Mouse (Mus musculus): ENCODE data around the gene Wfdc16. TPM values are rescaled to one million over a fixed set of nuclear protein-coding genes. Genes with fewer than 3 reads are reported as not detected.
A peak's percentile ranks its signal among the peaks of the same experiment; 100 is the strongest.

The Wfdc16 gene
- polyA plus RNA-seq (2014; fragmentation: Nextera tagmentation; extraction: Ambion mirVana): not detected in 2 replicates

GRCm38 (mm10) chr2:164638696-164639095 lies at the start of gene Wfdc16:
TSS of gene Wfdc16 (minus strand) at chr2:164638796.
- H3K27ac ChIP-seq (replicated peaks; ENCODE audit: low read depth, low read length): no peak within 1 kb of the TSS
- no peak within 1 kb of the TSS for H3K9ac ChIP-seq (ENCODE audit: low read length)
- H3K36me3 ChIP-seq (ENCODE audit: control insufficient read depth, insufficient read depth, low read length): no peaks in the 10 kb centered on the region
- no peaks in the 10 kb centered on the region for H3K4me1 ChIP-seq (ENCODE audit: control insufficient read depth, insufficient read depth, low read length)
- ATAC-seq (ENCODE audit: insufficient number of reproducible peaks, low FRiP score, low TSS enrichment, low read depth) (no peak), DNase-seq (ENCODE audit: low spot score) (no peak)
- 89% methylated on average over 3 of the region's 3 CpGs for WGBS
- no peak within 1 kb of the TSS for H3K4me2 ChIP-seq (ENCODE audit: low read depth, severe bottlenecking)
- H3K27me3 ChIP-seq (ENCODE audit: control insufficient read depth, insufficient read depth, low read length): no peaks in the 10 kb centered on the region
- no peaks in the 10 kb centered on the region for H3K9me3 ChIP-seq (ENCODE audit: control insufficient read depth, low read length)
- H3K4me3 ChIP-seq (ENCODE audit: low read depth, low read length): no peak within 1 kb of the TSS

- 69% methylated on average over 3 of the region's 3 CpGs for WGBS
Observed at GRCm38 (mm10) chr2:164684807-164685206, 46.2 kb upstream of the Wfdc16 start, which contains the start of gene Wfdc13. TSS of gene Wfdc13 (plus strand) at chr2:164685107.

DNA sequence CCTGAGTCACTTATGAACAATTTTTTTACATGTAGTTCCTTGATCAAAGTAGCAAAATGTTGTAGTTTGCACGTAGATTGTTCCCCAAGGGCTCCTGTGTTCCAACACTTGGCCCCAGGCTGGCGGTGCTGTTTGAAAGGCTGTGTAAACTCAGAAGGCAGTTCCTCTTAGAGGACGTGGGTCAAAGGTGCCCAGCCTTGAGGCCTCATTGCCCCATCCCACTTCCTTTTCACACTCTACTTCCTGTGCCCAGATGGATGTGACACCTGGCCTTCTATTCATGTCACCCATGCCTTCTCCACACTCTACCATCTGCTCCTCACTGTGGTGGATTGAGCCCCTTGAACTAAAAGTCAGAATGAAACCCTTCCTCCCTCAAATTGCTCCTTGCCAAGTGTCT lies 41.3 kb upstream of the Wfdc16 start:
- H3K27ac ChIP-seq (replicated peaks; ENCODE audit: low read depth, low read length): no peak overlapping the region
- no peaks in the 10 kb centered on the region for H3K9me3 ChIP-seq (ENCODE audit: control insufficient read depth, low read length)
- H3K4me3 ChIP-seq (ENCODE audit: low read depth, low read length): no peak overlapping the region
- H3K4me2 ChIP-seq (ENCODE audit: low read depth, severe bottlenecking): no peak overlapping the region
- H3K9ac ChIP-seq (ENCODE audit: low read length): no peak overlapping the region
- H3K27me3 ChIP-seq (ENCODE audit: control insufficient read depth, insufficient read depth, low read length): no peaks in the 10 kb centered on the region
- 32% methylated on average over 3 of the region's 3 CpGs for WGBS
- no peak for DNase-seq (ENCODE audit: low spot score)
- no peaks in the 10 kb centered on the region for H3K4me1 ChIP-seq (ENCODE audit: control insufficient read depth, insufficient read depth, low read length)
- H3K36me3 ChIP-seq (ENCODE audit: control insufficient read depth, insufficient read depth, low read length): no peaks in the 10 kb centered on the region
- ATAC-seq (ENCODE audit: insufficient number of reproducible peaks, low FRiP score, low TSS enrichment, low read depth): no peak

More at GRCm38 (mm10) chr2:164684807-164685206, 46.2 kb upstream of the Wfdc16 start, which contains the start of gene Wfdc13:
- H3K9me3 ChIP-seq (ENCODE audit: control insufficient read depth, low read length): no peaks in the 10 kb centered on the region
- no peaks in the 10 kb centered on the region for H3K4me1 ChIP-seq (ENCODE audit: control insufficient read depth, insufficient read depth, low read length)
- no peak within 1 kb of the TSS for H3K4me3 ChIP-seq (ENCODE audit: low read depth, low read length)
- no peak within 1 kb of the TSS for H3K4me2 ChIP-seq (ENCODE audit: low read depth, severe bottlenecking)
- H3K27me3 ChIP-seq (ENCODE audit: control insufficient read depth, insufficient read depth, low read length): no peaks in the 10 kb centered on the region
- H3K27ac ChIP-seq (replicated peaks; ENCODE audit: low read depth, low read length): no peak within 1 kb of the TSS
- no peak for ATAC-seq (ENCODE audit: insufficient number of reproducible peaks, low FRiP score, low TSS enrichment, low read depth)
- H3K36me3 ChIP-seq (ENCODE audit: control insufficient read depth, insufficient read depth, low read length): no peaks in the 10 kb centered on the region
- no peak within 1 kb of the TSS for H3K9ac ChIP-seq (ENCODE audit: low read length)
- no peak for DNase-seq (ENCODE audit: low spot score)

DNA sequence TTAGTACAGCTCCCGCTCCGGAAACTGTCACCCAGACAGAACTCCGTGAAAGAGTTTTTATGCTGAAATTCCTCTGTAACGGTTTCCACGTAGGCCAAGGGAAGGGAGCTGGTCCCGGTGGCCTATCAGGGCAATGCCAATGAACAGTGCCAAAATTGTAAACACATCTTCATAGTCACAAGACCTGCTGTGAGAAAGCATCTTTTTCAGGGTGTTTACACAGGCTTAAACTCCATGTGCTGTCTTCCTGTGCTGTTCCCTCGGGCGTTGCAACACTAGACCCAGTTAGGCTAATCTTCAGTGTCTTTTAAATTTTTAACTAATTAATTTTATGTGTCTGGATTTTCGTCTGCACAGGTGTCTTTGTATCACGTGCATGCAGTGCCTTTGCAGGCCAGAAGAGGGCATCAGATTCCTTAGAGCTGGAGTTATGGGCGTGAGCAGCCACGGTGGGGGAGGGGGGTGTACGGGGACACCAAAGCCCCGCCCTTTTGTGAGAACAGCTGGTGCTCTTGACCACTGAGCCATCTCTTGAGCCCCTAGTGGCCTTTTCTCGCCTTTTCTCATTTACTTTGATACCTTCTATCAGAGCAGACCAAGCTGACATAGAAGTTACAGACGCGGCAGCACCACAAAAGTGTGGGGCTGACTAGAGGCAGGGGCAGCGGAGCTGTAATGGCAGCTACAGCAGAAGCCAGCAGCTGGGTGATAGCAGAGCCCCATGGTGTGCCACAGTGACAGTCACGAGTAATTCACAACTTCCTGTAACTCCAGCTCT lies 40.4 kb upstream of the Wfdc16 start:
- Histone ChIP-seq H3K9ac (ENCODE audit: low read length) (no peak overlapping the region), H3K4me1 (ENCODE audit: control insufficient read depth, insufficient read depth, low read length) (no peaks in the 10 kb centered on the region), H3K27me3 (ENCODE audit: control insufficient read depth, insufficient read depth, low read length) (no peaks in the 10 kb centered on the region), H3K36me3 (ENCODE audit: control insufficient read depth, insufficient read depth, low read length) (no peaks in the 10 kb centered on the region), H3K4me3 (ENCODE audit: low read depth, low read length) (no peak overlapping the region), H3K9me3 (ENCODE audit: control insufficient read depth, low read length) (no peaks in the 10 kb centered on the region), H3K4me2 (ENCODE audit: low read depth, severe bottlenecking) (peak overlapping the region; percentile 45), H3K27ac (replicated peaks; ENCODE audit: low read depth, low read length) (no peak overlapping the region)
- ATAC-seq (ENCODE audit: insufficient number of reproducible peaks, low FRiP score, low TSS enrichment, low read depth) (peak; percentile 47; the same call in 1 of the 2 replicates), DNase-seq (ENCODE audit: low spot score) (peak; percentile 81)
- WGBS: 20% methylated on average over 19 of the region's 19 CpGs

GRCm38 (mm10) chr2:164676916-164677685 lies 38.5 kb upstream of the Wfdc16 start:
- Histone ChIP-seq H3K4me2 (ENCODE audit: low read depth, severe bottlenecking) (no peak overlapping the region), H3K9me3 (ENCODE audit: control insufficient read depth, low read length) (no peaks in the 10 kb centered on the region), H3K36me3 (ENCODE audit: control insufficient read depth, insufficient read depth, low read length) (no peaks in the 10 kb centered on the region), H3K27me3 (ENCODE audit: control insufficient read depth, insufficient read depth, low read length) (no peaks in the 10 kb centered on the region), H3K9ac (ENCODE audit: low read length) (no peak overlapping the region), H3K27ac (replicated peaks; ENCODE audit: low read depth, low read length) (no peak overlapping the region), H3K4me3 (ENCODE audit: low read depth, low read length) (no peak overlapping the region), H3K4me1 (ENCODE audit: control insufficient read depth, insufficient read depth, low read length) (no peaks in the 10 kb centered on the region)
- no peak for ATAC-seq (ENCODE audit: insufficient number of reproducible peaks, low FRiP score, low TSS enrichment, low read depth)
- DNase-seq (ENCODE audit: low spot score): no peak
- WGBS: 86% methylated on average over 16 of the region's 16 CpGs

DNA sequence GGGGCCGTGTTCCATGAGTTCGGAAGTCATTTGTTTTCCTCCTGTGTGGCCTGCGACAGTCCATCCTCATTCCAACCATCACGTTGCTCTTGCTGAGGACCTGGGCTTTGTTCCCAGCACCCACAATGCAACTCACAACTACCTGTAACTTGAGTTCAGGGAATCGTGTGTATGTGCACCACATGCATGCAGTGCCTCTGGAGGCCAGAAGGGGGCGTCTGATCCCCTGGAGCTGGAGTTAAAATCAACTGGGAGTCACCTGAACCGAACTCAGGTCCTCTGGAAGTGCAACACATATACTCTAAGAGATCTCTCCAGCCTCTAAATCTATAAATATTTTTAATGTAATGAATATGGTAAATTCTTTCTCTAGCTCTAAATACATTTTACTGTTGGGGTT lies 37.5 kb upstream of the Wfdc16 start:
- Histone ChIP-seq H3K4me2 (ENCODE audit: low read depth, severe bottlenecking) (no peak overlapping the region), H3K27me3 (ENCODE audit: control insufficient read depth, insufficient read depth, low read length) (no peaks in the 10 kb centered on the region), H3K36me3 (ENCODE audit: control insufficient read depth, insufficient read depth, low read length) (no peaks in the 10 kb centered on the region), H3K9ac (ENCODE audit: low read length) (no peak overlapping the region), H3K4me3 (ENCODE audit: low read depth, low read length) (no peak overlapping the region), H3K27ac (replicated peaks; ENCODE audit: low read depth, low read length) (no peak overlapping the region), H3K9me3 (ENCODE audit: control insufficient read depth, low read length) (no peaks in the 10 kb centered on the region), H3K4me1 (ENCODE audit: control insufficient read depth, insufficient read depth, low read length) (no peaks in the 10 kb centered on the region)
- no peak for DNase-seq (ENCODE audit: low spot score)
- WGBS: 81% methylated on average over 7 of the region's 7 CpGs
- ATAC-seq (ENCODE audit: insufficient number of reproducible peaks, low FRiP score, low TSS enrichment, low read depth): no peak

GRCm38 (mm10) chr2:164673987-164674386 lies 35.4 kb upstream of the Wfdc16 start, which contains the start of gene Wfdc11:
TSS of gene Wfdc11 (minus strand) at chr2:164674087.
- Histone ChIP-seq H3K4me2 (ENCODE audit: low read depth, severe bottlenecking) (no peak within 1 kb of the TSS), H3K36me3 (ENCODE audit: control insufficient read depth, insufficient read depth, low read length) (no peaks in the 10 kb centered on the region), H3K4me3 (ENCODE audit: low read depth, low read length) (no peak within 1 kb of the TSS), H3K27me3 (ENCODE audit: control insufficient read depth, insufficient read depth, low read length) (no peaks in the 10 kb centered on the region), H3K9ac (ENCODE audit: low read length) (no peak within 1 kb of the TSS), H3K4me1 (ENCODE audit: control insufficient read depth, insufficient read depth, low read length) (no peaks in the 10 kb centered on the region), H3K9me3 (ENCODE audit: control insufficient read depth, low read length) (no peaks in the 10 kb centered on the region), H3K27ac (replicated peaks; ENCODE audit: low read depth, low read length) (no peak within 1 kb of the TSS)
- WGBS: 77% methylated on average over 7 of the region's 7 CpGs
- ATAC-seq (ENCODE audit: insufficient number of reproducible peaks, low FRiP score, low TSS enrichment, low read depth) (no peak), DNase-seq (ENCODE audit: low spot score) (no peak)

DNA sequence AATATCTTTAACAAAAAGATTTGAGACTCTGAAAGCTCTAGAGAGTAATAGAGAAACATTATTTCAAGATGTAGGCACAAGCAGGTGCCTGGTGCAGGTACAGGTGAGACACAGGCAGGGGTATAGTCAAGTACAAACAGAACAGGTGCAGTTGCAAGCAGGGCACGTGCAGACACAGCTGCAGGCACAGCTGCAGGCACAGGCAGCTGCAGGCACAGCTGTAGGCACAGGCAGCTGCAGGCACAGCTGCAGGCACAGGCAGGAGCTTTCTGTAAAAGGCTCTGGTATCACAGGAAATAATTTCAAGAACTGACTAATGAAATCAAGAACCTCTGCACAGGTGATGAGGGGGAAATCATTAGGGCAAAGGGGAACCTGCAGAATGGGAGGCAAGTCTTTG lies 32.3 kb upstream of the Wfdc16 start:
- Histone ChIP-seq H3K36me3 (ENCODE audit: control insufficient read depth, insufficient read depth, low read length) (no peaks in the 10 kb centered on the region), H3K27ac (replicated peaks; ENCODE audit: low read depth, low read length) (no peak overlapping the region), H3K9me3 (ENCODE audit: control insufficient read depth, low read length) (no peaks in the 10 kb centered on the region; the same call in 1 of the 2 replicates), H3K4me2 (ENCODE audit: low read depth, severe bottlenecking) (no peak overlapping the region), H3K27me3 (ENCODE audit: control insufficient read depth, insufficient read depth, low read length) (no peaks in the 10 kb centered on the region), H3K4me1 (ENCODE audit: control insufficient read depth, insufficient read depth, low read length) (no peaks in the 10 kb centered on the region), H3K4me3 (ENCODE audit: low read depth, low read length) (no peak overlapping the region), H3K9ac (ENCODE audit: low read length) (no peak overlapping the region)
- DNase-seq (ENCODE audit: low spot score): peak; percentile 25
- WGBS: 28% methylated on average over 1 of the region's 1 CpGs
- no peak for ATAC-seq (ENCODE audit: insufficient number of reproducible peaks, low FRiP score, low TSS enrichment, low read depth)
